Mouse (Mus musculus) MEL-GATA-1-ER (cell line): ENCODE data around the gene H2-DMa.

Experiments
- DNase-seq: peaks from one replicate; pipeline ENCODE4 v3.0.0-alpha.2; 2012; ENCODE audit warnings: low read depth; ENCODE audit errors: extremely low read depth

H2-DMa gene

GRCm38 (mm10) chr17:34152923-34153322 lies 33.6 kb downstream of the H2-DMa start, which contains the start of gene H2-DMb1:
TSS of gene H2-DMb1 (plus strand) at chr17:34153072.
- DNase-seq: no peak

- DNase-seq: no peak
Observed at GRCm38 (mm10) chr17:34155534-34155933, 36.2 kb downstream of the H2-DMa start.

GRCm38 (mm10) chr17:34164202-34164895 lies 45.0 kb downstream of the H2-DMa start:
- DNase-seq: no peak

- peak; percentile 79 for DNase-seq
Observed at GRCm38 (mm10) chr17:34165033-34165730, 45.8 kb downstream of the H2-DMa start.

GRCm38 (mm10) chr17:34169279-34169678 lies 49.9 kb downstream of the H2-DMa start:
- DNase-seq: no peak

GRCm38 (mm10) chr17:34170487-34170876 lies 51.1 kb downstream of the H2-DMa start:
- no peak for DNase-seq

- peak; percentile 87 for DNase-seq
Observed at GRCm38 (mm10) chr17:34170877-34171498, 51.6 kb downstream of the H2-DMa start.

- DNase-seq: no peak
Observed at GRCm38 (mm10) chr17:34172528-34172927, 53.2 kb downstream of the H2-DMa start.

- DNase-seq: no peak
Observed at GRCm38 (mm10) chr17:34174075-34174474, 54.7 kb downstream of the H2-DMa start.

- DNase-seq: no peak
Observed at GRCm38 (mm10) chr17:34177179-34177578, 57.8 kb downstream of the H2-DMa start.

- DNase-seq: no peak
Observed at GRCm38 (mm10) chr17:34179019-34179418, 59.7 kb downstream of the H2-DMa start.

- DNase-seq: no peak
Observed at GRCm38 (mm10) chr17:34179913-34180859, 60.8 kb downstream of the H2-DMa start.

GRCm38 (mm10) chr17:34183564-34184219 lies 64.4 kb downstream of the H2-DMa start:
- DNase-seq: no peak

GRCm38 (mm10) chr17:34185526-34185925 lies 66.2 kb downstream of the H2-DMa start:
- DNase-seq: no peak

- DNase-seq: no peak
Observed at GRCm38 (mm10) chr17:34186885-34187260, 67.5 kb downstream of the H2-DMa start.

GRCm38 (mm10) chr17:34187261-34187916 lies 68.0 kb downstream of the H2-DMa start, which contains the start of the genes Tap1 and Psmb9:
TSS of gene Tap1 (plus strand) at chr17:34187553.
TSS of gene Psmb9 (minus strand) at chr17:34187764.
- peak; percentile 80 for DNase-seq

- DNase-seq: no peak
Observed at GRCm38 (mm10) chr17:34188010-34188409, 68.7 kb downstream of the H2-DMa start.
